In genomic region chr17:23803366-23804041, GRCm38 (mm10) we compare ENCODE assay signal across 8 mouse cellular contexts. TPM values are rescaled to one million over a fixed set of nuclear protein-coding genes. Genes with fewer than 3 reads are reported as not detected.
DNase-seq lines count a peak whose midpoint lies in the region; ATAC-seq and TF ChIP-seq lines count a peak whose summit lies in the region.

No protein-coding gene starts in this region.

- peak overlapping the region; percentile 99 for H3K4me3 ChIP-seq in forebrain, embryonic 14.5 days (ENCODE audit: low read depth, low read length)
- peak overlapping the region; percentile 99 for H3K4me3 ChIP-seq in intestine, embryonic 14.5 days (ENCODE audit: low read depth, low read length)
- peak overlapping the region; percentile 99 for H3K4me3 ChIP-seq in liver, embryonic 11.5 days (ENCODE audit: low read depth, low read length)
- peak overlapping the region; percentile 84 for H3K4me3 ChIP-seq in midbrain, postnatal 0 days (ENCODE audit: low read depth, low read length)
- H3K4me3 ChIP-seq in testis, adult 2 months (ENCODE audit: control insufficient read depth, low read depth, low read length): peak overlapping the region; percentile 87

- peaks cover 16% of the 10 kb centered on the region for H3K4me1 ChIP-seq in forebrain, embryonic 14.5 days (ENCODE audit: control insufficient read depth, insufficient read depth, low read length)
- H3K4me1 ChIP-seq in intestine, embryonic 14.5 days (replicated peaks; ENCODE audit: control insufficient read depth, insufficient read depth, low read length): peaks cover 20% of the 10 kb centered on the region
- H3K4me1 ChIP-seq in liver, embryonic 11.5 days (replicated peaks; ENCODE audit: control insufficient read depth, insufficient read depth, low read length): peaks cover 15% of the 10 kb centered on the region
- peaks cover 5% of the 10 kb centered on the region; the same call in 1 of the 2 replicates for H3K4me1 ChIP-seq in midbrain, postnatal 0 days (ENCODE audit: insufficient read depth, low read length)
- peaks cover 7% of the 10 kb centered on the region for H3K4me1 ChIP-seq in testis, adult 2 months (ENCODE audit: control insufficient read depth, insufficient read depth, low read length)

- peak overlapping the region; percentile 89 for H3K4me2 ChIP-seq in forebrain, embryonic 14.5 days (ENCODE audit: low read length)
- peak overlapping the region; percentile 87 for H3K4me2 ChIP-seq in intestine, embryonic 14.5 days (ENCODE audit: low read length)
- peak overlapping the region; percentile 97 for H3K4me2 ChIP-seq in liver, embryonic 11.5 days
- H3K4me2 ChIP-seq in midbrain, postnatal 0 days (ENCODE audit: low read depth, low read length, poor library complexity, severe bottlenecking): peak overlapping the region; percentile 74

- peak overlapping the region; percentile 93 for H3K9ac ChIP-seq in forebrain, embryonic 14.5 days (ENCODE audit: low read length)
- H3K9ac ChIP-seq in intestine, embryonic 14.5 days (ENCODE audit: low read length): peak overlapping the region; percentile 98
- H3K9ac ChIP-seq in liver, embryonic 11.5 days (ENCODE audit: low read depth, low read length): peak overlapping the region; percentile 99
- peak overlapping the region; percentile 85 for H3K9ac ChIP-seq in midbrain, postnatal 0 days (replicated peaks; ENCODE audit: low read length, poor library complexity, severe bottlenecking)

- DNase-seq in right cerebral cortex, adult 2 months (ENCODE audit: low spot score in 2 of 2): peak; percentile 56 to 60
- no peak for DNase-seq in right cerebral cortex, adult 18-20 months
- DNase-seq in cerebellum, adult 11 months: peak; percentile 69
- DNase-seq in forebrain, embryonic 14.5 days (ENCODE audit: low spot score): peak; percentile 90
- peak; percentile 93 for DNase-seq in intestine, embryonic 14.5 days (ENCODE audit: low spot score)
- DNase-seq in liver, embryonic 11.5 days (ENCODE audit: low spot score): peak; percentile 88
- peak; percentile 87 for DNase-seq in midbrain, postnatal 0 days (ENCODE audit: low spot score)

- no peaks in the 10 kb centered on the region for H3K27me3 ChIP-seq in forebrain, embryonic 14.5 days (replicated peaks; ENCODE audit: control insufficient read depth, insufficient read depth, low read length)
- H3K27me3 ChIP-seq in intestine, embryonic 14.5 days (replicated peaks; ENCODE audit: control insufficient read depth, insufficient read depth, low read length): no peaks in the 10 kb centered on the region
- H3K27me3 ChIP-seq in liver, embryonic 11.5 days (replicated peaks; ENCODE audit: control insufficient read depth, insufficient read depth, low read length): no peaks in the 10 kb centered on the region
- H3K27me3 ChIP-seq in midbrain, postnatal 0 days (ENCODE audit: insufficient read depth, low read length): no peaks in the 10 kb centered on the region
- H3K27me3 ChIP-seq in testis, adult 2 months (ENCODE audit: control insufficient read depth, insufficient read depth, low read length): no peaks in the 10 kb centered on the region

- peak; percentile 65 for ATAC-seq in forebrain, embryonic 14.5 days
- ATAC-seq in intestine, embryonic 14.5 days (replicated peaks; ENCODE audit: low FRiP score, low TSS enrichment, low read depth): peak; percentile 73
- ATAC-seq in liver, embryonic 11.5 days (replicated peaks; ENCODE audit: low FRiP score): peak; percentile 71
- peak; percentile 58 for ATAC-seq in midbrain, postnatal 0 days (ENCODE audit: low FRiP score)

- H3K9me3 ChIP-seq in forebrain, embryonic 14.5 days (replicated peaks; ENCODE audit: control insufficient read depth, low read length): no peaks in the 10 kb centered on the region
- H3K9me3 ChIP-seq in intestine, embryonic 14.5 days (ENCODE audit: control insufficient read depth, low read length): no peaks in the 10 kb centered on the region
- no peaks in the 10 kb centered on the region for H3K9me3 ChIP-seq in liver, embryonic 11.5 days (ENCODE audit: control insufficient read depth, low read length)
- H3K9me3 ChIP-seq in midbrain, postnatal 0 days (ENCODE audit: low read length): no peaks in the 10 kb centered on the region

- under 1% methylated on average over 48 of the region's 83 CpGs for WGBS in forebrain, embryonic 14.5 days
- WGBS in intestine, embryonic 14.5 days: under 1% methylated on average over 64 of the region's 83 CpGs
- WGBS in liver, embryonic 11.5 days: under 1% methylated on average over 68 of the region's 83 CpGs
- under 1% methylated on average over 45 of the region's 83 CpGs for WGBS in midbrain, postnatal 0 days

- peak overlapping the region; percentile 98 for H3K27ac ChIP-seq in forebrain, embryonic 14.5 days (ENCODE audit: low read depth, low read length)
- peak overlapping the region; percentile 95 for H3K27ac ChIP-seq in intestine, embryonic 14.5 days (ENCODE audit: low read depth)
- H3K27ac ChIP-seq in liver, embryonic 11.5 days (ENCODE audit: low read depth, low read length): peak overlapping the region; percentile 97
- peak overlapping the region; percentile 98 for H3K27ac ChIP-seq in midbrain, postnatal 0 days (ENCODE audit: low read depth, low read length)
- H3K27ac ChIP-seq in testis, adult 2 months (ENCODE audit: control insufficient read depth, insufficient read depth, low read depth, low read length): peak overlapping the region; percentile 96

- H3K36me3 ChIP-seq in forebrain, embryonic 14.5 days (ENCODE audit: control insufficient read depth, insufficient read depth, low read length): peaks cover 14% of the 10 kb centered on the region
- peaks cover 19% of the 10 kb centered on the region for H3K36me3 ChIP-seq in intestine, embryonic 14.5 days (ENCODE audit: control insufficient read depth, insufficient read depth, low read length)
- peaks cover 15% of the 10 kb centered on the region for H3K36me3 ChIP-seq in liver, embryonic 11.5 days (ENCODE audit: control insufficient read depth, insufficient read depth, low read length)
- peaks cover 5% of the 10 kb centered on the region; the same call in 1 of the 2 replicates for H3K36me3 ChIP-seq in midbrain, postnatal 0 days (ENCODE audit: insufficient read depth, low read length)
- peaks cover 2% of the 10 kb centered on the region for H3K36me3 ChIP-seq in testis, adult 2 months (ENCODE audit: control insufficient read depth, insufficient read depth, low read length)

- TF ChIP-seq CTCF in midbrain, postnatal 0 days (IDR thresholded peaks at IDR 0.05): no peak
- no peak for TF ChIP-seq CTCF in testis, adult 2 months (IDR thresholded peaks at IDR 0.05; ENCODE audit: control insufficient read depth, insufficient read depth, insufficient replicate concordance, low read depth, low read length)

- TF ChIP-seq POLR2A in testis, adult 2 months (IDR thresholded peaks at IDR 0.05; ENCODE audit: control insufficient read depth, low read depth, low read length): no peak; the same call in 1 of the 2 replicates

RNA-seq across cellular contexts. Expression of gene Srrm2, which starts 13.2 kb away (rescaled TPM):
- 226 and 339 TPM in 2 replicates for polyA plus RNA-seq in forebrain, embryonic 14.5 days (2014; fragmentation: Nextera tagmentation; extraction: Ambion mirVana)
- 451 and 452 TPM in 2 replicates for polyA plus RNA-seq in intestine, embryonic 14.5 days (2014; fragmentation: Nextera tagmentation; extraction: Ambion mirVana)
- polyA plus RNA-seq in liver, embryonic 11.5 days (2014; fragmentation: Nextera tagmentation; extraction: Ambion mirVana): 355 and 398 TPM in 2 replicates
- 162 and 196 TPM in 2 replicates for total RNA-seq in midbrain, postnatal 0 days (2014; rRNA removed)
- polyA plus RNA-seq in midbrain, postnatal 0 days (2015; fragmentation: Nextera tagmentation; extraction: Ambion mirVana): 351 and 443 TPM in 2 replicates
- polyA plus RNA-seq in testis, adult 2 months (2012; rRNA removed): 259 and 286 TPM in 2 replicates

RNA-seq across cellular contexts. Expression of gene Flywch2, which starts 17.6 kb away (rescaled TPM):
- polyA plus RNA-seq in forebrain, embryonic 14.5 days (2014; fragmentation: Nextera tagmentation; extraction: Ambion mirVana): 36.9 and 44.2 TPM in 2 replicates
- polyA plus RNA-seq in intestine, embryonic 14.5 days (2014; fragmentation: Nextera tagmentation; extraction: Ambion mirVana): 21.2 and 21.5 TPM in 2 replicates
- polyA plus RNA-seq in liver, embryonic 11.5 days (2014; fragmentation: Nextera tagmentation; extraction: Ambion mirVana): 9.4 and 10.6 TPM in 2 replicates
- 94.8 and 96.5 TPM in 2 replicates for total RNA-seq in midbrain, postnatal 0 days (2014; rRNA removed)
- 128 and 133 TPM in 2 replicates for polyA plus RNA-seq in midbrain, postnatal 0 days (2015; fragmentation: Nextera tagmentation; extraction: Ambion mirVana)
- 11.8 and 14.8 TPM in 2 replicates for polyA plus RNA-seq in testis, adult 2 months (2012; rRNA removed)

RNA-seq across cellular contexts. Expression of gene Elob, which starts 25.4 kb away (rescaled TPM):
- polyA plus RNA-seq in forebrain, embryonic 14.5 days (2014; fragmentation: Nextera tagmentation; extraction: Ambion mirVana): 1,202 and 1,508 TPM in 2 replicates
- 1,105 and 1,121 TPM in 2 replicates for polyA plus RNA-seq in intestine, embryonic 14.5 days (2014; fragmentation: Nextera tagmentation; extraction: Ambion mirVana)
- polyA plus RNA-seq in liver, embryonic 11.5 days (2014; fragmentation: Nextera tagmentation; extraction: Ambion mirVana): 744 and 795 TPM in 2 replicates
- 1,027 and 1,129 TPM in 2 replicates for total RNA-seq in midbrain, postnatal 0 days (2014; rRNA removed)
- 1,525 and 1,526 TPM in 2 replicates for polyA plus RNA-seq in midbrain, postnatal 0 days (2015; fragmentation: Nextera tagmentation; extraction: Ambion mirVana)
- 1,587 and 1,813 TPM in 2 replicates for polyA plus RNA-seq in testis, adult 2 months (2012; rRNA removed)

RNA-seq across cellular contexts. Expression of gene Flywch1, which starts 32.1 kb away (rescaled TPM):
- polyA plus RNA-seq in forebrain, embryonic 14.5 days (2014; fragmentation: Nextera tagmentation; extraction: Ambion mirVana): 129 and 143 TPM in 2 replicates
- 58.6 and 69.4 TPM in 2 replicates for polyA plus RNA-seq in intestine, embryonic 14.5 days (2014; fragmentation: Nextera tagmentation; extraction: Ambion mirVana)
- polyA plus RNA-seq in liver, embryonic 11.5 days (2014; fragmentation: Nextera tagmentation; extraction: Ambion mirVana): 39.1 and 42.3 TPM in 2 replicates
- 248 and 253 TPM in 2 replicates for total RNA-seq in midbrain, postnatal 0 days (2014; rRNA removed)
- polyA plus RNA-seq in midbrain, postnatal 0 days (2015; fragmentation: Nextera tagmentation; extraction: Ambion mirVana): 188 TPM in 2 replicates
- polyA plus RNA-seq in testis, adult 2 months (2012; rRNA removed): 155 and 178 TPM in 2 replicates

RNA-seq across cellular contexts. Expression of gene Prss33, which starts 32.4 kb away (rescaled TPM):
- polyA plus RNA-seq in forebrain, embryonic 14.5 days (2014; fragmentation: Nextera tagmentation; extraction: Ambion mirVana): not detected in 2 replicates
- polyA plus RNA-seq in intestine, embryonic 14.5 days (2014; fragmentation: Nextera tagmentation; extraction: Ambion mirVana): 0.26 TPM in 1 of 2 replicates, not detected in the other
- not detected in 2 replicates for polyA plus RNA-seq in liver, embryonic 11.5 days (2014; fragmentation: Nextera tagmentation; extraction: Ambion mirVana)
- total RNA-seq in midbrain, postnatal 0 days (2014; rRNA removed): not detected in 2 replicates
- 0.17 TPM in 1 of 2 replicates, not detected in the other for polyA plus RNA-seq in midbrain, postnatal 0 days (2015; fragmentation: Nextera tagmentation; extraction: Ambion mirVana)
- polyA plus RNA-seq in testis, adult 2 months (2012; rRNA removed): 0.89 and 1.2 TPM in 2 replicates
